Mouse (Mus musculus) small intestine, adult 2 months (tissue): ENCODE results near the gene Tekt4. TPM values are rescaled to one million over a fixed set of nuclear protein-coding genes. Genes with fewer than 3 reads are reported as not detected.

Source experiments
- H3K27ac ChIP-seq: fragments of 200-500 bp; 2 replicates; pipeline ENCODE4 v1.5.1; 2012; ENCODE audit warnings: low read depth, low read length, control low read depth, inconsistent platforms; ENCODE audit not compliant: insufficient read depth
- H3K27me3 ChIP-seq: fragments of 200-500 bp; 2 replicates; pipeline ENCODE4 v1.6.1; 2012; ENCODE audit warnings: mild to moderate bottlenecking, moderate library complexity, low read length, inconsistent platforms; ENCODE audit not compliant: control insufficient read depth, insufficient read depth
- H3K36me3 ChIP-seq: fragments of 200-500 bp; 2 replicates; pipeline ENCODE4 v1.6.1; 2012; ENCODE audit warnings: mild to moderate bottlenecking, low read length, control low read depth, inconsistent platforms; ENCODE audit not compliant: control insufficient read depth, insufficient read depth
- H3K4me1 ChIP-seq: fragments of 200-500 bp; 2 replicates; pipeline ENCODE4 v1.6.1; 2012; ENCODE audit warnings: low read length, inconsistent platforms, mixed read lengths; ENCODE audit not compliant: control insufficient read depth, insufficient read depth, insufficient read length
- H3K4me3 ChIP-seq: fragments of 200-500 bp; 2 replicates; pipeline ENCODE4 v1.5.1; 2012; ENCODE audit warnings: low read depth, mild to moderate bottlenecking, control low read depth, inconsistent platforms, low read length, moderate library complexity
- CTCF ChIP-seq: fragments of 200-500 bp; IDR thresholded peaks from 2 replicates; pipeline ENCODE4 v1.5.1; 2012; ENCODE audit warnings: low read depth, mild to moderate bottlenecking, control low read depth, inconsistent platforms, low read length, moderate library complexity, mixed read lengths; ENCODE audit not compliant: insufficient replicate concordance, insufficient read length; ENCODE audit errors: extremely low read depth
- POLR2A ChIP-seq: fragments of 200-500 bp; IDR thresholded peaks from 2 replicates; pipeline ENCODE4 v1.6.1; 2012; ENCODE audit warnings: low read depth, mild to moderate bottlenecking, control low read depth, inconsistent platforms, low read length, moderate library complexity
- WGBS: fragments of 180-500 bp; shearing (Covaris S2); methylation state at CpG from one replicate; pipeline ENCODE4 v1.1.7; 2018; 5-methylcytosine and 5-hydroxymethylcytosine counted together
- polyA plus RNA-seq: library from polyadenylated mRNA; depleted of rRNA; stranded (reverse); fragments of >200 nt; gene quantifications from 2 replicates; pipeline ENCODE4 v1.2.3, GENCODE M21; 2012

Tekt4 gene
- polyA plus RNA-seq, 1 experiment, result not detected

- 77% methylated on average over 12 of the region's 12 CpGs for WGBS
- no peak overlapping the region for H3K4me3 ChIP-seq
- H3K27ac ChIP-seq, result no peak overlapping the region
- no peaks in the 10 kb centered on the region for H3K4me1 ChIP-seq
- TF ChIP-seq CTCF (no peak), POLR2A (no peak)
- H3K36me3 ChIP-seq, result no peaks in the 10 kb centered on the region
- H3K27me3 ChIP-seq, result no peaks in the 10 kb centered on the region; the same call in 1 of the 2 replicates
Measured at GRCm38 (mm10) chr17:25447865-25448264, 6.5 kb upstream of the Tekt4 start.

- no peaks in the 10 kb centered on the region for H3K36me3 ChIP-seq
- H3K27ac ChIP-seq, result no peak overlapping the region
- WGBS, result 50% methylated on average over 4 of the region's 4 CpGs
- H3K27me3 ChIP-seq, result no peaks in the 10 kb centered on the region; the same call in 1 of the 2 replicates
- no peak overlapping the region for H3K4me3 ChIP-seq
- H3K4me1 ChIP-seq, result 0 out of 2 replicates have a peak, but pooled peaks cover 2% of the 10 kb centered on the region
- TF ChIP-seq CTCF, result no peak
Measured at GRCm38 (mm10) chr17:25450329-25450728, 4.1 kb upstream of the Tekt4 start.

GRCm38 (mm10) chr17:25452246-25452965 is 2.0 kb upstream of the Tekt4 start:
- TF ChIP-seq POLR2A (no peak), CTCF (no peak)
- Histone ChIP-seq H3K4me1 (0 out of 2 replicates have a peak, but pooled peaks cover 2% of the 10 kb centered on the region), H3K36me3 (no peaks in the 10 kb centered on the region), H3K27me3 (no peaks in the 10 kb centered on the region), H3K27ac (no peak overlapping the region), H3K4me3 (no peak overlapping the region)
- WGBS, result 60% methylated on average over 5 of the region's 5 CpGs

DNA sequence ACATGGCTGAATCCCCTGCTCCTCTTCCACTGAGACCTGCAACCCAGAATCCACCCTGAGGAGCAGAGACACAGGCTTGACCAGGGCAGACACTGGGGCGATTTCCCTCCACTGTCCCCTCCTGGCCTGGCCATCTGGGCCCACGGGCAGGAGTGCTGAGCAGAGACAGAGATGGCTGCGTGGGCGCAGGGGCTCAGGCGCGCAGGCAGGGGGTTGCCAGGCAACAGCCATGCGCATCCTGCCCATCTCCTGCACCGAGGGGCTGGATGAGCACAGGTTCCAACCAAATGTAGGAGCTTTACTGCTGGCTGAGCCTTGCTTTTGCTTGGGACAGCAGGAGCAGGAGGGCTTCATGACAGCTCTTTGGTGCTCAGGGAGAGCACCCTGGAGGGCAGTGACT is 2.1 kb downstream of the Tekt4 start:
- WGBS, result 50% methylated on average over 8 of the region's 8 CpGs
- H3K4me1 ChIP-seq, result 0 out of 2 replicates have a peak, but pooled peaks cover 2% of the 10 kb centered on the region
- no peak overlapping the region for H3K27ac ChIP-seq
- no peaks in the 10 kb centered on the region for H3K27me3 ChIP-seq
- H3K4me3 ChIP-seq, result no peak overlapping the region
- TF ChIP-seq CTCF (no peak), POLR2A (no peak)
- no peaks in the 10 kb centered on the region for H3K36me3 ChIP-seq

DNA sequence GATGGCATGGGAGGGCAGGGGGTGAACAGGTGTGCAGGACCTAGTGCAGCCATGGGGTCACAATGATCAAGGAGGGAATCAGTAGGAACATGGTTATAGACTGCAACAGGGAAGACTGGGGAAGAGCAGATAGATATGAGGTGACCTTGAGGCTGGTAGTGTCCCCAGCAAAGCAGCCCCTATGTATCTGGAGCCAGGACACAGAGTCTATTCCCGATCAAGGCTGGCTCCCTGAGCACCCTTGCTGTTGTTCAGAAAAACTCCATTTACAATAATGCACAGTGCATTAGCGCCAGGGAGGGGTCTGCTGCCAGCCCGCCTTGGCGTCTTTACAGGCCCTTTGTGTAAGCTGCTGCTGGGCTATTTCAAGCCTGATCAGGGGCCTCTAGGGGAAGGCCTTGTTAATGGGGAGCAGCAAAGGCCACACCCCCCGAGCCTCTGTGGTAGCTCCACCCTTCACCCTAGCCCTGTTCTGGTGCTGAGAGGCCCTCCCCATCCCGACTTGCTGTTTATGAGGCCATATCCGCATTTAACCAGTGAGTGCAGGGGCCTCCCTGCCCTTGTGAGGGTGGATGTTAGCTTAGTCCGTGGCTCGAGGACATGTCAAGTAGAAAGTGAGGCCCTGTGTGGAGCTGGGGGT is 7.9 kb downstream of the Tekt4 start:
- Histone ChIP-seq H3K4me1 (peaks cover 2% of the 10 kb centered on the region; the same call in 1 of the 2 replicates), H3K27me3 (no peaks in the 10 kb centered on the region), H3K27ac (no peak overlapping the region), H3K4me3 (no peak overlapping the region), H3K36me3 (no peaks in the 10 kb centered on the region)
- 11% methylated on average over 9 of the region's 9 CpGs for WGBS
- TF ChIP-seq CTCF (no peak), POLR2A (no peak)

DNA sequence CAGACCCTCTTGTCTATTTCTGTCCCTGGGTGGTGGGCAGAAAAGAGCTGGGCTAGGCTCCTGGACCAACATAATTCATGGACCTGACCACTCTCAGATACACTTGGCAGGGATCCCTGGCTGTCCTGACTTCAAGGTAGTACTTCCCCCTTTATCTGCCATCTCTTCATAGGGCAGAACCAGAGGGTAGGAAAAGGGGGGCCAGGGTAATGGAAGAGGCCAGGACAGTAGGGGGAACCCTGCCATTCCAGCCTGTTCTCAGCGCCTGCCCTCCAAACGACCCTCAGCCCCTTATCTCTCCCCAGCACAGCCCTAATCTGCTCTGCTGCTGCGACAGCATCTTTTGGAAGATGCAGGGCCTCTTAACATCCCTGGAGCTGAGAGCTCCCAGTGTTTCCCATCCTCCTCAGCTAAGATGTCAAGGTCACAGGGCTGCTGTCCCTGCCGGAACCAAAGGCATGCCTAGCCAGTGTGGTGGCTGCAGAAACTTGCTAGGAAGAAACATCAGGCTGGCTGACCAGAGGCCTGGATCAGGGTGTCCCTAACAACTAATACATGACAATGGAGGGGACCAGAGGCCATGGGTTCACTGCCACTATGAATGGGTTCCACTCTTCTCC is 9.0 kb downstream of the Tekt4 start:
- 58% methylated on average over 4 of the region's 4 CpGs for WGBS
- Histone ChIP-seq H3K36me3 (no peaks in the 10 kb centered on the region), H3K4me3 (no peak overlapping the region), H3K27me3 (no peaks in the 10 kb centered on the region), H3K27ac (no peak overlapping the region), H3K4me1 (peaks cover 2% of the 10 kb centered on the region; the same call in 1 of the 2 replicates)
- no peak for TF ChIP-seq POLR2A
- no peak for TF ChIP-seq CTCF

- 76% methylated on average over 4 of the region's 4 CpGs for WGBS
- no peak overlapping the region for H3K27ac ChIP-seq
- no peak overlapping the region for H3K4me3 ChIP-seq
- no peaks in the 10 kb centered on the region for H3K36me3 ChIP-seq
- no peak for TF ChIP-seq POLR2A
- TF ChIP-seq CTCF, result no peak
- H3K27me3 ChIP-seq, result no peaks in the 10 kb centered on the region
- peaks cover 2% of the 10 kb centered on the region; the same call in 1 of the 2 replicates for H3K4me1 ChIP-seq
Measured at GRCm38 (mm10) chr17:25464091-25464490, 9.7 kb downstream of the Tekt4 start.
